Mouse (Mus musculus) thymus, postnatal 10 days (tissue): ENCODE results near the gene Stk4.

ENCODE experiments used
- DNase-seq, 2 experiments: peaks; one replicate each; pipeline ENCODE4 v3.0.0; 2021; ENCODE audit warnings: low spot score in 2 of 2

Gene Stk4

DNA sequence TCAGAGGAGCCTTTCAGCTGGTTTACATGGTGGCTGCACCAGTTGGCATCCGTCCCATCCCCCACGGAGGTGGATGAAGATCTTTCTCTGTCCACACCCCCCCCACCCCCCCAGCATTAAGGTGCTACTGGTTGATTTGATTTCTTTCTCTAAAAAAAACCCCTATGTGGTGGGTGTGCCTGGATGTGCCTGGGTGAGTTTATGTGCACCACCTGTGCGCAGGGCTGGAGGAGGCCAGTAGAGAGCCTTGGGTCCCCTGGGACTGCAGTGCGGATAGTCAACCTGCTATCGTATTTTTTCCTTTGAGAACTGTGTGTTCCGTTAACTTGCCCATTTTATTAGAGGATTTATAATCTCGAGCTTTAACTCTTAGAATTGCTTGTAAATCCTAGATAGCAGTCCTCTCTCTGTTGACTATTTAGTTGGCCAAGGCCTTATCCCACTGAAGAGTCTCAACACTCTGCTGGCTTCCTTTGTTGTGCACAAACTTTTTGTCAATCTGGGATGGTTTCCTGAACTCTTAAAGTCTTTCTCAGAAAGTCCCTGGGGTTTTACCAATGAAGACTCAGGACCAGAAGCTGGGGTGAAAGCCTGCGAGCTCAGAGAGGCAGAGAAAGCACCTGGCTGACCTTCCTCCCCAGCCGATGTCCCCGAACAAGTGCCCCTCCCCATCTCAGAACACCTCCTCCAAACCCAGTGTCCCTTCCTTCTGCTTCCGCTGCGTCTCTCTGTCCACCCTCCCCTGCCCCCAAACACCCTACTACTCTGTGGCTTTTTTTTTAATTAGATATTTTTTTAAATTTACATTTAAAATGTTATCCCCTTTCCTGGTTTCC, 58.7 kb downstream of the Stk4 start:
- DNase-seq: no peak

DNA sequence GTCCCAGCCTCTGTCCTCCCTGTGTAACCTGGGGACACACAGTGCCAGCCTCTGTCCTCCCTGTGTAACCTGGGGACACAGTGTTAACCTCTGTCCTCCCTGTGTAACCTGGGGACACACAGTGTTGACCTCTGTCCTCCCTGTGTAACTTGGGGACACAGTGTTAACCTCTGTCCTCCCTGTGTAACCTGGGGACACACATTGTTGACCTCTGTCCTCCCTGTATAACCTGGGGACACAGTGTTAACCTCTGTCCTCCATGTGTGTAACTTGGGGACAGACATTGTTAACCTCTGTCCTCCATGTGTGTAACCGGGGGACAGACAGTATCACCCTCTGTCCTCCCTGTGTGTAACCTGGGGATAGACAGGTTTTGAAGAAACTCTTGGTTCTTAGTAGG, 61.5 kb downstream of the Stk4 start:
- no peak for DNase-seq

DNA sequence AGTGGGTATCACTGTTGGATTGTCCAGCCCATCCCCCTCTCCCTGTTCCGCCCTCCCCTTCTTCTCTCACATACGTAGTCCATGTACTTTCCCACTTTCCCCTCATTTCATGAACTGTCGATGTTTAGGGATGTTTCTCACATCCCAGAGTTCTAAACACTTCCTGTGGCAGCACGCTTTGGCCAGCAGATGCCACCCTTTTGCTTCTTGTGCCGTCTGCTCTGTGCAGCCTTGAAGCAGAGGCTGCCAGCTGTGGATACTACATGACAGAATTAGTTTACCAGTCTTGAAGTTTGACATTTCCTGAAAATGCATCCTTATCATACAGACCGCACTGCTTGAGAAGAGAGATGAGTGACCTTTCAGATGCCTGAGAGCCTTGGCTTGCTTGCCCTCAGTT, 64.4 kb downstream of the Stk4 start:
- no peak for DNase-seq

DNA sequence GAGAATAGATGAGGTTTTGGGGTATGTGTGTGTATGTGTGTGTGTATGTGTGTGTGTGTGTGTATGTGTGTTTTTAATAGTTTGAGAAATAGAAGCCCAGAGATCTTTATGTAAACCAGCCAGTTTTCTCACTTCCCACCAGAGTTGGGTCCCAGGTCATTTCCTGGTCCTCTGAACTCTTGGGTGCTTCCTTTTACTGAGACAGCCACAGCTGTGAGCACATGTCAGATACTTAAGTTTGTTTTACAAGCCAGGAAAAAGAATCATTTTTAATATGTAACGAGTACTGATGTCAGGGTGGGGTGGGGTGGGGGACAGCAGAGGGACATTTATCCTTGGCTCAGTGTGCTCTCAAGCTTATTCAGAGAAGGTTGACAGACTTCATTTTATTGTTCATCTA, 65.2 kb downstream of the Stk4 start:
- no peak for DNase-seq

DNA sequence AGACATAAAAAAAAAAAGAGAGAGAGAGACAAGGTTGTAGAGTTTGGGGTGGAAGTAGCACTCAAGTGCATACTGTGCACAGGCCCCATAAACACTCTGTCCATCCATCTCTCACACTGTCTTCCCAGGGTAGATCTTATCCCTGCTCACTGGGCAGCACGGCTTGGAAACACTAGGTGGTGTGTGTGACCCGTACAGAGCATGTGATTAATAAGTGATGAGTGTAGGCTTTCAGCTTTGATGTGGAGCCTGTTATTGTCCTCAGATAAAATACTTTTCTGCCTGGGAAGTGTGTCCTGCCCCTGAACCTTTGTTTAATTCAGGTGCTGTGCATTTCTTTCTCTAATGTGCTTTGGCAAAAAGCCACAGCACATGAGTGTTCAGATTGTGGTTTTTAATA, 66.3 kb downstream of the Stk4 start:
- DNase-seq: no peak

DNA sequence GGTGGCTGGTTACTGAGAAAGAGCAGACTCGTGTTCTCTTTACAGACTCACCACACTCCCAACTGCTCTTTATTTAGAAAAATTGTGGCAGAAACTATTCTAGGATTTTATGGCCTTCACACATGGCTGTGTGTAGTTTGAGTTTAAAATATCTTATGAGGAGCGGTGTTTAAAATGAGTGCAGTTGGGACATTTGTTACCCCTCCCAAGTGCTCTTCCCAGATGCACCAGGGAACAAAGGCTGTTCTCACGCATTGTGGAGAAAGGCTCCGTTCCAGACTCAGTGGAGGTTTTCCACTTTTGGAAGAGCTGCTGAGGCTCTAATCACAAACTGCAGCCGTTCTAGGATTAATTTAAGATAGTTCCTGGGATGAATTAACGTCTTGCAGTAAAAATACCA, 67.6 kb downstream of the Stk4 start:
- no peak for DNase-seq

DNA sequence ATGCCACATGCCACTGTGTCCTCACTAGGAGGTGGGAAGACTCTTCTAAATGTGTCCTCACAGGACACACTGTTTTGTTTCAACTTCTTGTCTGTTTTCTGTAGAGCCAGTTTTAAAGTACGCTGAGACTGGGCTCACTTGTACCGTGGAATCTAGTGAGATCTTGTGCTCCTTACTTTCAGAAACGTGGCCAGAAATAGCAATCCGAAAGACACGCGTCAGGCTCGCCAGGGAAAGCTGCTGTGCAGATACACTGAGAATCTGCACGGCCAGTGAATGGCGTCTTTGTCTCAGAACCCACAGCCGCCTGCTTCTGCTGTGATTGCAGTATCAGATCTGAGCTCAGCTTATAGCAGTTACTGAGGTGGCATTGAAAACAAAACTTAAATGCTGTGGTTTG, 71.9 kb downstream of the Stk4 start:
- no peak for DNase-seq

DNA sequence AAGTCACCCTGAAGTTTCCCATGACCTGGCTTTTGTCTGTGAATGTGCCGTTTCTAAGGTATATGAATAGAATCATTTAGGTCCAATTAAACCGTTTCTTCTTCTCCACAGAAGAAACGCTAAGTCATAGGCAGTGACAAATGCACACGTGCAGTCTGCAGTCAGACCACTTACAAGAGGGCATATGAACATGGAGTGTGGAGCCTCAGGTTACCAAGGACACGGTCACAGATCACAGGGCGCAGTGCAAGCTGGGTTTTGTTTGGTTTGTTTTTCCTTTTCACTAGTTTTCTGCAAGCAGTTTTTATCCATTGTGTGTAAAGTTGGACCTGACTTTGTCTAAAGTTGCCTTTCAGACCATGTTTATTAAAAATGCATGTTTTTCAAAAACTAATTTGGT, 73.9 kb downstream of the Stk4 start:
- DNase-seq: no peak

DNA sequence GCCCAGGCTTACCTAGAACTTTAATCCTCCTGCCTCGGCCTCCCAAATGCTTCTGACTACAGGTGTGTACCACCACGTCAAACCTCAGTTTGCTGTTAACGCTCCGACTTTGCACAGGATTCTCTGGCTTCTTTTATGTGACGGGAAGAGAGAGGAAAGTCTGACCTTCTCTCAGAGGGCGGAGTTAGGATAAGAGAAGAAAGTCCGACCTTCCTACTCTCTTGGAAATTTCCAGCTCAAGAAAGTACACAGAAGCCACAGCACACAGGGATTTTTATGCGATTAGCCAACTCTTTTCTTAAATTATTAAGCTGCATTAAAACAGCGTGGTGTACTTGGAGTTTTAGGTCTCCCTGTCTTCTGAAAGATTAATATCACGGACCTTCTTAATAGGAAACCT, 74.4 kb downstream of the Stk4 start:
- no peak for DNase-seq

DNA sequence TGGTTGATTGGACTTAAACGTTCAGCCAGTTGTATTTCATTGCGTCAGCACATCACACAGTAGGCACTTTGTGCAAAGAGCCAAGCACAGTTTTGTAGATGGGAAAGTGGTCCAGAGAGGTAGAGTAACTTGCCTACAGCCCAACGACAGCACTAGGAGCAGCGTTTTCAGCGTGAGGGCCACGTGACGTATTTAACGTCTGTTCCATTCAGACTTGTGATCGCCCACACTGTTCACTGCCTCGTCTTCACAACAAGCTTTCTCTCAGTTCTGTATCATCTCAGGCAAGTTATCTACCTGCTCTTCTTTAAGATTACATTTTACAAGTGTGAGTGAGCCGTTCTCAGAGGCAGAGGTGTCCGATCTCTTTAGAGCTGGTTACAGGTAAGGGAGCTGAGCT, 76.4 kb downstream of the Stk4 start:
- no peak for DNase-seq

DNA sequence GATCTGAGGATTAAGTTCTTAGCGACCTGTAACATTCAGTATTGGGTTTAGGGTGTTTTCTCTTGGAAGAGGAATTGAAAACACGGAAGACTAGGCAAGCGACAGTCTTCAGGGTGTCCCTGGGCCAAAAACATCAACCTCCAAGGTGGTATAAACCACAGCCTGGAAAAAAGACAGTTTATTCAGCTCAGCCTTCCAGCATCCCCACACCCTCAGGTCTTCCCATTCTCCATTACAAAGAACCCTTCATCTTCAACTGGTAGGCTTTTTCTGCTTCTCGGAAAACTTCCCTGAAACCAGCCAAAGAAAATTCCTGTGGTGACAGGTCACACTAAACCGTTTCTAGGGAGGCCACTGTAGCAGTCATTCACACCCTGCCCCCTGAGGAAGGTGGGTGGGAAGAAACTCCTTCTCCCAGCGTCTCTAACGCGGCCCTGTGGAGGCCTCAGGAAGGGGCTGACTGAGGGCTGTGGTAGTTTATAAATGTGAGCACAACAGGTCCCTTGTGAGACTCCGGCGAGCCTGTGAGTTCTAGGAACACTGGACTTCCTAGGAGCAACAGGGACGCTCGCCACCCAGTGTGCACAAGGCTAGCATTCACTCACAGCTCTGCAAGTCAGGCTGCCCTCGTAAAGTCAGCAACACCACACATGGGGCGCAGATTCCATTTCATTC, 80.1 kb downstream of the Stk4 start:
- DNase-seq: no peak

DNA sequence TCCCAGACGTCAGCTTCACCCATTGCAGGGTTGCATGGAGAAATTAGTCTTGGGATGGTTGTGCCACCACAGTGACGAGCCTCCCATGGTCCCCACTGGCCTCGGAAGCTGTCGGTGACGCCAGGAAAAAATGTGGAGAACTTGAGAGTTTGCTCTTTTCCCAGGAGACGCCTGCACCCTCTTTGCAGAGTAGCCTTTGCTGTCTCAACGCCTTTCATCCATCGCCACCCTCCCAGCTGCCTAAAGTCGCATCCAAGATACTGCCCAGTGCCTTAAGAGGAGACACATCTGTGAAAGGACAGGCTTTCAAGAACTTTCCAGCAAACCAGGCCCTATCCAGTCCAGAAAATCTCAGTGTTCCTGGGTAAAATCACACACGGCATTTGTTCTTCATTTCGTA, 82.2 kb downstream of the Stk4 start:
- no peak for DNase-seq

DNA sequence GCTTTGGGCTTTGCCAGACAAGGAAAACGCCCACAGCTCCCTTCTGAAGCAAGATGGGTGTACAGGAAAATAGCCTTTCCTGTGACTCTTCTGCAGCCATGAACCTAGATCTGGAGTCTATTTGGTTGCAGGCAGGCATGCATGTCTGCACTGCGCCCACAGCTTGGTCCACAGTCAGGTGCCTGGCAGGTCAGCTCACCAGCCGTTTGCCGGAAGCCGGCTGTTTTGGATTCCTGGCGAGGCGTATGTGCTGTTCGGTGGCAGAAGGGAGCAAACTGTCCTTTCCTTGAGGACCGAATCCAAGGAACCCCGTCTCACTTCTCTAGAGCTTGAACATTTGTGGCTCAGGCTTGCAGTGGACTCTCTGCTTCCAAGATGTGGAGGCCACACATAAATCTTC, 83.9 kb downstream of the Stk4 start:
- no peak for DNase-seq

DNA sequence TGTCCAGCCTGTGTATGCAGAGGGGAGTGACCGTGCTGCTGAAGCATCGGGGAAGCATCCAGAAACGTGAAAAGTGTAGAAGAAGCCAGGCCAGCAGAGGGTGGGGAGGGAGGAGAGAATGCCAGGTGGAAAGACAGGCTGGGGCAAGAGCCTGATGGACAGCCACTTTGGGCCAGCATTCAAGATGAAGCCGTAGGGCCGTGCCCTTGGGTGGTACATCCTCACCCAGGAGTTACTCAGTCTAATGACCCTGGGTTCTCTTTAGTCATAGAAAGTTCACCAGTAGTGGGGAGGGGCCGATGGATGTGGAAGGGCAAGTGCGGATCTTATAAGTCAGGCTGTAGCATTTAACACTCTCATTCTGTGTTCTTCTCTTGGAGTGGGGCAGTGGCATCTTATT, 86.0 kb downstream of the Stk4 start:
- no peak for DNase-seq

DNA sequence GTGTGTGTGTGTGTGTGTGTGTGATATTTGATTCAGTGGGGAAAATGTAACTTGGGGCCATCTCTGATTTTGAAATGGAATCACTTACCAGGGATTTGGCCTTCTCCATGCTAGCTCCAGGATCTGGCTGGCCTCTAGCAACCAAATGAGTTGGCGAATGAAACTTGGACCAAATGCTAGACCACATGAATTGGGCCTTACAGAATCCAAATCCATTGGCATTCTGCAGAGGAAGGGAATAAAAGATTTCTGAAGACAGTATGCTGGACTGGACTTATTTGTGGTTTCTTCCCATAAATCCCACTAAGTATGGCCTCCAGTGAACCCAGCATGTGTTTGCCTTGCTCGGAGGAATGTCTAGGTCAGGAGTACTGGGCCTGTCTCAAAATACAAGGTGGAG, 88.7 kb downstream of the Stk4 start:
- DNase-seq: no peak

DNA sequence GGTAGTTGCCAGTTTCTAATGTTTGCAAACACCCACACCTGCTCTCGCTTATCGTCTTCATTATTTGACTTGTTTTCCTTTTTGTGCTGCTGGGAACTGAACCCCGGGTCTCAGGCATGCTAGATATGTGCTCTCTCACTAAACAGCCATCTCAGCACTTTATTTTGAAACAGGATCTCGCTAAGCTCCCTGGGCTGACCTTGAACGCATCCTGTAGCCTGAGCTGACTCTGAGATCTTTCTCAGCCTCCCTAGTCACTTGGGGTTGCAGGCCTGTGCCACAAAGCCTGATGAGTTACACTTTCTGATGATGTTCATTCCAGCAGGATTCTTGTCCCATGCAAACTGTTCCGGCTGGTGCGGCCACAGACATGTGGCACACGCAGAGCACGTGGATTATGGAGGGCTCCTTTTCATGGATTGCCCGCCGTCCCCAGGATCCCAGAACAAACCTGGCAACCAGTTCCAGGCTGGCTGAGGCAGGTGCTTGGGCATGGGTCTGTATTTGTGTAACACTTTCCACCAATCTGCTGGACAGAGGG, 91.5 kb downstream of the Stk4 start:
- DNase-seq: no peak

DNA sequence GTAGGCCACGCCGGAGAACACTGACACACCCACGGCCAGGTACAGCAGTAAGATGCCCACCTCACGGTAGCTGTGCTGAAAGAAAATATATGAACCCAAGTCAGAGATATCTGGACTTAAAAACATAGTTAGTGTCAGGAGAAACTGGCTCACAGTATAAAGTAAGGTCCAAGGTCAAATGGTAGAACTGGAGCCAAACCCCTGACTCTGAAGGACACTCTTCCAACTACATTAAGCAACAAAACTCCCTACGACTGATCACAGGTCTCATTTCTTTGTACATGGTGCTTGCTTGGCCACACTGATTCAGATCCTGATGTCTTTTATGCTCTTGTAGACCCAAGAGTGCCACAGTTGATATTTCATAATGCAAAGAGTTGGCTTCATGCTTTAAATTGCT, 94.8 kb downstream of the Stk4 start:
- no peak for DNase-seq

DNA sequence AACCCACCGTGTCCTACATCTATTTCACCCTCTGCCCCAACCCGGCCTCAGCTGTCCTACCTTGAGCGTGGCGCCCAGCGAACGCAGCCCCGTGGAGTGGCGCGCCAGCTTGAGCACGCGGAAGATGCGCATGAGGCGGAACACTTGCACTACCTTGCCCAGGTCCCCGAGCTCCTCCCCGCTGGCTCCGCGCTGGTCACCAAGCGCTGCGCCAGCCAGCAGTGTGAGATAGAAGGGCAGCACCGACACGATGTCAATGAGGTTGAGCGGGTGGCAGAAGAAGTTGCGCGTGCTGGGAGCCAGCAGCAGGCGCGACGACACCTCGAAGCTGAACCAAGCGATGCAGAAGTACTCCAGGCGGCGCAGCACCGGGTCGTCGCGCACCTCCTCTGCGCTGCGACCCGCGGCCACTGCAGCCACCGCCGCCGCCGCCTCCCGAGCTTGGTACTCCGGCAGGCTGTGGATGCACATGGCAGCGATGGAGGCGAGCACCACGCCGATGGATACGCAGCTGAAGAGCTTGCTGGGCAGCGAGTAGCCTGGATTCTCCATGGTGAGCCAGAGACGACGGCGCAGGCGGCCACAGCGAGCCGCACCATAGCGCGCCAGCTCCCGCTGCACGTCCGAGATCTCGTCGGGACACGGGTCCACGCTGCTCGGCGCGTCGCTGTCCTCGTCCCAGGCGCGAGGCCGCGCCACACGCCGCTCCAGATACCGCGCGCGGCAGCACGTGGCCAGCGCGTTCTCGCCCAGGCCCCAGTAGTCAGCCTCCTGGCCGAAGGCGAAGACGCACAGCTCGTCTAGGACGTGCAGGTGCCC, 97.8 kb downstream of the Stk4 start:
- DNase-seq: no peak

DNA sequence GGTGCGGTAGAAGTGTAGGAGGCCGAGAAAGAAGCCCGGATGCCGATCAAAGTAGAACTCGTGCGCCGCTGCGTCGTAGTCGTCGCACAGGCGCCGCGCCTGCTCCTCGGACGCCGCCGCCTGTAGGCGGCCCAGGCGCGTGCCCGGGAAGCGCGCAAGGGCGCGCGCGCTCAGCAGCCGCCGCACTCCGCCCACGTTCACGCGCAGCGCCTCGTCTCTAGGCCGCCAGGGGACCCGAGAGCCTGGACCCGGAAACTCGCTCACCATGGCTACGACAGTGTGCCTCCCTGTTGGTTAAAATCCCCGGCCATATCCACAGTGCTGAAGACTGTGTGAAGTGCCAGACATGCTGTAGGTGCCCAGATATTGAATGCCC, 98.4 kb downstream of the Stk4 start:
- no peak for DNase-seq

DNA sequence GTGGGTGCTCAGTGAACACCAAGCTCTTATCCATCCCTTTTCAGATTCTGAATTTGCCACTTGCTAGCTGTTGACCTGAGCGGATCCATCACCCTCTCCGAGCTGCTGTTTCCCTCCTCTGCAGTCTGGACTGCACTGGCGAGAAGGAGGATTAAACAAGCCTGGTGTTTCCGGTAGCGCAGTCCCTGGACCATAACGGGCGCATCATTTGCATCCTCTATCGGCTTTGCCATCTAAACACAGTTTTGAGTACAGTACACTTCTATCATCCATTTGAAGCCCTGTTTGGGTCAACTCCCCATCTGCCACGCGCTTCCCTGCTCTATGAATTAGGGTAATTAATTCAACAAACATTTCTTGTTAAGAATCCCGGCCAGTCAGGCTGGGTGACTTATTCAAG, 100.2 kb downstream of the Stk4 start:
- DNase-seq: no peak

DNA sequence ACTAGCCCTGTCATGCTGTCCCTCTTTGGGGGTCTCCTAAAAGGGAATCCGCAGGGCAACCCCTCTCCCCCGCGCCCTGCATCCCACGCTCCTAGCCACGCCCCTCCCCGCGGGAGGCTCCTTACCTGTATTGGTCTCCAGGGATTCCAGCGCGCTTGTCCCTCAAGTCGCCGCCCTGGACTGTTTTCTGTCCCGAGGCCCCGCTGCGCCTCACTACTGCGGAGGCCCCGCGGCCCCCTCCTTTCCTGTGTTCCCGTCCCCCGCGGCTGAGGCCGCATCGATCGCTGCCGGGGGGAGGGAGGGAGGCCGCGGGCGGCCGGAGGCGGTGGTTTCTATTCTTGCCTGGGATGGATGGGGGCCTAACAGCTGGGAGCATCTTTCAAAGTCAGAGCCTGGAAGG, 100.8 kb downstream of the Stk4 start, which contains the start of gene Kcns1:
TSS of gene Kcns1 (minus strand) at position 212 of the 400 bp plus-strand sequence.
- no peak for DNase-seq

DNA sequence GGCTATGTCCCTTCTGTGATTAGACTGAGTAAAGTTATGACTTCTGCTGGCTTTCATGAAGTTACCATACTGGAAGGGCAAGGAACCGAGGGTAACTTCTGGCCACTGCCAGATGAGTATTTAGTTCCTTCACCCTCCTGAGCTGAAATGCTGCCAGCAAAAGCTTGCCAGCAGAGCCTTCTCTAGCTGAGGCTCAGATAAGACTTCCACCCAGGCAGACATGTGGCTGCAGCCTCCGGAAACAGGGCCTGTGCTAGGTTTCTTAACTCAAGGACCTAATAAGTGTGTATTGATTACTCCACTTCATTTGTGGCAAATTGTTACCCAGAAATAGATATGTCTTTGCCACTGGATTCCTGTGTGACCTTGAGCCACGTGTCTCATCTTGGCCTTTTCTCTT, 103.3 kb downstream of the Stk4 start:
- DNase-seq: no peak
